Mouse (Mus musculus) liver, embryonic 14.5 days (tissue): ENCODE data around the gene Sumo2.

Experiments
- CTCF ChIP-seq: IDR thresholded peaks from 2 replicates; pipeline ENCODE4 v1.5.1; 2016; ENCODE audit warnings: antibody characterized with exemption, low read depth, control low read depth
- EP300 ChIP-seq: IDR thresholded peaks from 2 replicates; pipeline ENCODE4 v1.6.1; 2016; ENCODE audit warnings: antibody characterized with exemption, low read depth

DNA sequence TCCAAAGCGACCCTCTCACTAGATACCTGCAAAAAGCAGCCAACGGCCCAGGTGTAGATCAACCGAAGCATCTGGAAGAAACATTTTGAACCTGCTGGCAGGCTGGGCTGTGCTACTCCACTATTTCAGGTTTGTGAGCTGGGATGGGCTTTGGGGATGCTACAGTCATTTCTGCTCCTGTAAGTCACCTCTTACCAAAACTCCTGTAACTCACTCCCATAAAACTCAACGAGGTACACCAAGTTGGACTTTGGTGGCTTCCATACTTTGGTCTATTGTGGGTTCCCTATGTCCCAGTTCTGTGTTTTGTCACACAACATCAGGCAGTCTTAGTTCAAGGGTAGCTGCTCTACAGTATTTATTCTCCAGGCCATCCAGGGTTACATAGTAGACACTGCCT is 15.0 kb downstream of the Sumo2 start:
- TF ChIP-seq CTCF (no peak), EP300 (no peak)
